Comparison of ENCODE assay signal across 23 mouse cellular contexts in the genomic region with DNA sequence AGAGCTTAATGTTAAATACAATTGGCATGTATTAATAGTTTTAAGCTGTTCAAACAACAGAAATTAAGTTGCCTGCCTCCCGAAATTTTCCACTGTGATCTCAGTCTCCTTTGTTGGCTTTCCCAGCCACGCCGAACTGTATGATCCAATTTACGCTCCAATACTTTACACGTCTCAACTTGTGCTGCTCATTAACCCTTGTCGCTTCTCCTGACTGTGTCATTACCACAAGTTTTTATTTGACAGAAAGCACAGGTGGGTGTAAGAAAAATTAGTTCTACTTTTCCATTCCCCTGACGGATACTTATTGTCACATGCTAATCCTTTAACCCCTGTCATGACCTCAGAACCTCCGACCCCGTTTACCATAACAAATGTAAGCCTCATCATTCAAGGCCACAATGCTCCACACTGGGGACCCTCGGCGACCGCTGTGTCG. TPM values are rescaled to one million over a fixed set of nuclear protein-coding genes. Genes with fewer than 3 reads are reported as not detected.
DNase-seq lines count a peak whose midpoint lies in the region; ATAC-seq and TF ChIP-seq lines count a peak whose summit lies in the region.
"Had no signal": no experiment of that assay in that cellular context is flagged by ENCODE, and none has a peak within 500 bp of the region (broad histone marks: within the 10 kb centered on the region; RNA-seq: fewer than 3 reads in every experiment).

No protein-coding gene starts in this region.

- peaks cover 3% of the 10 kb centered on the region; the same call in 1 of the 2 replicates for H3K4me1 ChIP-seq in forebrain, embryonic 11.5 days (replicated peaks; ENCODE audit: control insufficient read depth, insufficient read depth, low read length)
- H3K4me1 ChIP-seq in forebrain, embryonic 15.5 days = peaks cover 8% of the 10 kb centered on the region
- peaks cover 49% of the 10 kb centered on the region for H3K4me1 ChIP-seq in midbrain, embryonic 10.5 days
- H3K4me1 ChIP-seq in midbrain, embryonic 15.5 days = peaks cover 3% of the 10 kb centered on the region; the same call in 1 of the 2 replicates
- H3K4me1 ChIP-seq in midbrain, embryonic 14.5 days (ENCODE audit: control insufficient read depth, insufficient read depth, low read length) = peaks cover 18% of the 10 kb centered on the region
- no peaks in the 10 kb centered on the region for H3K4me1 ChIP-seq in kidney, adult 2 months (ENCODE audit: control insufficient read depth, insufficient read depth, low read length)
- H3K4me1 ChIP-seq: embryonic facial prominence, embryonic 13.5 days; intestine, embryonic 15.5 days had no signal

- TF ChIP-seq CTCF in kidney, adult 2 months (conservative IDR thresholded peaks at IDR 0.05; ENCODE audit: insufficient read depth, insufficient read length, low read depth, low read length) = no peak

- H3K4me3 ChIP-seq in forebrain, embryonic 11.5 days (ENCODE audit: low read depth, low read length) = no peak overlapping the region
- H3K4me3 ChIP-seq in forebrain, embryonic 15.5 days = no peak overlapping the region
- peak overlapping the region; percentile 31; the same call in 1 of the 2 replicates for H3K4me3 ChIP-seq in midbrain, embryonic 10.5 days
- H3K4me3 ChIP-seq in midbrain, embryonic 15.5 days = no peak overlapping the region
- no peak overlapping the region for H3K4me3 ChIP-seq in midbrain, embryonic 14.5 days (replicated peaks; ENCODE audit: low read depth, low read length)
- no peak overlapping the region for H3K4me3 ChIP-seq in kidney, adult 2 months (ENCODE audit: insufficient read depth, low read depth, low read length)
- H3K4me3 ChIP-seq: embryonic facial prominence, embryonic 13.5 days; intestine, embryonic 15.5 days; layer of hippocampus, adult 2 months had no signal

- H3K9me3 ChIP-seq in forebrain, embryonic 11.5 days (ENCODE audit: control insufficient read depth, low read length) = no peaks in the 10 kb centered on the region
- no peaks in the 10 kb centered on the region for H3K9me3 ChIP-seq in forebrain, embryonic 15.5 days
- H3K9me3 ChIP-seq in midbrain, embryonic 10.5 days (replicated peaks) = no peaks in the 10 kb centered on the region
- H3K9me3 ChIP-seq in midbrain, embryonic 15.5 days = no peaks in the 10 kb centered on the region
- H3K9me3 ChIP-seq in midbrain, embryonic 14.5 days (ENCODE audit: control insufficient read depth, low read length) = no peaks in the 10 kb centered on the region
- H3K9me3 ChIP-seq: embryonic facial prominence, embryonic 13.5 days; intestine, embryonic 15.5 days had no signal

- no peak for TF ChIP-seq POLR2A in kidney, adult 2 months (IDR thresholded peaks at IDR 0.05; ENCODE audit: low read depth, low read length)

- H3K4me2 ChIP-seq in forebrain, embryonic 11.5 days (ENCODE audit: low read depth, low read length, severe bottlenecking) = no peak overlapping the region
- no peak overlapping the region for H3K4me2 ChIP-seq in forebrain, embryonic 15.5 days (replicated peaks)
- H3K4me2 ChIP-seq in midbrain, embryonic 15.5 days = no peak overlapping the region
- peak overlapping the region; percentile 17; the same call in 1 of the 2 replicates for H3K4me2 ChIP-seq in midbrain, embryonic 14.5 days (ENCODE audit: low read length)
- H3K4me2 ChIP-seq: embryonic facial prominence, embryonic 13.5 days; intestine, embryonic 15.5 days; liver, embryonic 11.5 days had no signal

- 0 out of 2 replicates have a peak, but pooled peaks cover 2% of the 10 kb centered on the region for H3K36me3 ChIP-seq in forebrain, embryonic 11.5 days (ENCODE audit: control insufficient read depth, insufficient read depth, low read length)
- H3K36me3 ChIP-seq in forebrain, embryonic 15.5 days = no peaks in the 10 kb centered on the region
- H3K36me3 ChIP-seq in midbrain, embryonic 10.5 days = peaks cover 4% of the 10 kb centered on the region; the same call in 1 of the 2 replicates
- 0 out of 2 replicates have a peak, but pooled peaks cover 3% of the 10 kb centered on the region for H3K36me3 ChIP-seq in midbrain, embryonic 15.5 days (replicated peaks)
- H3K36me3 ChIP-seq in midbrain, embryonic 14.5 days (ENCODE audit: control insufficient read depth, insufficient read depth, low read length) = 0 out of 2 replicates have a peak, but pooled peaks cover 3% of the 10 kb centered on the region
- no peaks in the 10 kb centered on the region for H3K36me3 ChIP-seq in kidney, adult 2 months (ENCODE audit: control insufficient read depth, insufficient read depth, low read length)
- H3K36me3 ChIP-seq: embryonic facial prominence, embryonic 13.5 days; intestine, embryonic 15.5 days had no signal

- H3K27me3 ChIP-seq in forebrain, embryonic 11.5 days (ENCODE audit: control insufficient read depth, insufficient read depth, low read length) = peaks cover 5% of the 10 kb centered on the region; the same call in 1 of the 2 replicates
- H3K27me3 ChIP-seq in forebrain, embryonic 15.5 days = no peaks in the 10 kb centered on the region
- peaks cover 87% of the 10 kb centered on the region for H3K27me3 ChIP-seq in midbrain, embryonic 10.5 days (ENCODE audit: low read depth, poor library complexity, severe bottlenecking)
- H3K27me3 ChIP-seq in midbrain, embryonic 15.5 days (replicated peaks) = peaks cover 60% of the 10 kb centered on the region
- peaks cover 67% of the 10 kb centered on the region for H3K27me3 ChIP-seq in midbrain, embryonic 14.5 days (ENCODE audit: control insufficient read depth, insufficient read depth, low read length)
- H3K27me3 ChIP-seq in kidney, adult 2 months (replicated peaks; ENCODE audit: control insufficient read depth, insufficient read depth, low read length) = no peaks in the 10 kb centered on the region
- H3K27me3 ChIP-seq: intestine, embryonic 15.5 days had no signal

- peak; percentile 71 for ATAC-seq in forebrain, embryonic 11.5 days (replicated peaks; ENCODE audit: low FRiP score)
- no peak for ATAC-seq in forebrain, embryonic 15.5 days (replicated peaks)
- ATAC-seq in midbrain, embryonic 15.5 days (replicated peaks) = no peak; the same call in 1 of the 2 replicates
- peak; percentile 83; the same call in 1 of the 2 replicates for ATAC-seq in midbrain, embryonic 14.5 days (ENCODE audit: low FRiP score, low TSS enrichment)
- ATAC-seq: intestine, embryonic 15.5 days had no signal

- WGBS in forebrain, embryonic 11.5 days = 12% methylated on average over 13 of the region's 13 CpGs
- WGBS in forebrain, embryonic 15.5 days = 13% methylated on average over 13 of the region's 13 CpGs
- 9% methylated on average over 13 of the region's 13 CpGs for WGBS in midbrain, embryonic 10.5 days
- WGBS in midbrain, embryonic 15.5 days = 14% methylated on average over 13 of the region's 13 CpGs
- 6% methylated on average over 13 of the region's 13 CpGs for WGBS in midbrain, embryonic 14.5 days
- 73% methylated on average over 13 of the region's 13 CpGs for WGBS in kidney, adult 2 months

- no peak for DNase-seq in forebrain, embryonic 11.5 days (ENCODE audit: low spot score)
- DNase-seq in midbrain, embryonic 10.5 days (ENCODE audit: low spot score) = peak; percentile 79
- peak; percentile 62 for DNase-seq in midbrain, embryonic 14.5 days
- DNase-seq in layer of hippocampus, adult 18-20 months (ENCODE audit: low spot score in 2 of 2) = no peak
- no peak for DNase-seq in kidney, adult 2 months
- no peak for DNase-seq in adrenal gland, postnatal 10 days
- DNase-seq: cerebellum, postnatal 10 days; heart, postnatal 4 days; lung, adult 2 months; lung, postnatal 4 days; right cerebral cortex, adult 18-20 months; thymus, postnatal 25 days had no signal

- no peak overlapping the region for H3K27ac ChIP-seq in forebrain, embryonic 11.5 days (ENCODE audit: low read depth, low read length)
- H3K27ac ChIP-seq in forebrain, embryonic 15.5 days (replicated peaks) = no peak overlapping the region
- H3K27ac ChIP-seq in midbrain, embryonic 10.5 days (replicated peaks) = peak overlapping the region; percentile 82
- H3K27ac ChIP-seq in midbrain, embryonic 15.5 days = no peak overlapping the region
- no peak overlapping the region for H3K27ac ChIP-seq in midbrain, embryonic 14.5 days (replicated peaks; ENCODE audit: low read depth, low read length)
- no peak overlapping the region for H3K27ac ChIP-seq in kidney, adult 2 months (ENCODE audit: insufficient read depth, low read depth, low read length)
- H3K27ac ChIP-seq: embryonic facial prominence, embryonic 13.5 days; intestine, embryonic 15.5 days; kidney, postnatal 0 days; layer of hippocampus, adult 2 months; stomach, postnatal 0 days had no signal

- H3K9ac ChIP-seq in forebrain, embryonic 11.5 days (ENCODE audit: low read length) = no peak overlapping the region
- no peak overlapping the region for H3K9ac ChIP-seq in forebrain, embryonic 15.5 days (replicated peaks)
- H3K9ac ChIP-seq in midbrain, embryonic 15.5 days = no peak overlapping the region
- H3K9ac ChIP-seq in midbrain, embryonic 14.5 days (replicated peaks; ENCODE audit: low read length) = no peak overlapping the region
- H3K9ac ChIP-seq: embryonic facial prominence, embryonic 13.5 days; intestine, embryonic 15.5 days had no signal

RNA-seq across cellular contexts. Expression of gene Shisa3, which starts 49.2 kb away (rescaled TPM):
- polyA plus RNA-seq in forebrain, embryonic 11.5 days (2014; fragmentation: Nextera tagmentation; extraction: Ambion mirVana) = 0.76 and 0.95 TPM in 2 replicates
- polyA plus RNA-seq in forebrain, embryonic 15.5 days (2015; fragmentation: Nextera tagmentation; extraction: Ambion mirVana) = 0.36 and 0.70 TPM in 2 replicates
- 16.2 and 30.1 TPM in 2 replicates for polyA plus RNA-seq in midbrain, embryonic 10.5 days (2016; fragmentation: Nextera tagmentation; extraction: Ambion mirVana)
- 34.4 and 37.2 TPM in 2 replicates for polyA plus RNA-seq in midbrain, embryonic 15.5 days (2015; fragmentation: Nextera tagmentation; extraction: Ambion mirVana)
- polyA plus RNA-seq in midbrain, embryonic 14.5 days (2014; fragmentation: Nextera tagmentation; extraction: Ambion mirVana) = 24.7 and 32.7 TPM in 2 replicates
- 1 to 10 TPM; 1.1 to 1.3 TPM for total RNA-seq in layer of hippocampus, adult 18-20 months (2021)
- polyA plus RNA-seq in kidney, adult 2 months (2012; rRNA removed) = 11.4 and 12.4 TPM in 2 replicates
- 1 to 10 TPM; 2.7 to 4.0 TPM for total RNA-seq in adrenal gland, postnatal 10 days (2021)
- total RNA-seq: granulocyte monocyte progenitor cell, adult 5-6 weeks; MEL; monocyte, adult 5-6 weeks had no signal

Comparison
In these comparisons a context has a peak if more than half of its experiments do, and no peak if none do; other contexts are left out.
1. ATAC-seq: peak in forebrain, embryonic 11.5 days (single experiment) and midbrain, embryonic 14.5 days (single experiment); none in forebrain, embryonic 15.5 days (single experiment) and midbrain, embryonic 15.5 days (single experiment).
2. DNase-seq: peak in midbrain, embryonic 10.5 days (single experiment) and midbrain, embryonic 14.5 days (single experiment); none in forebrain, embryonic 11.5 days (single experiment), layer of hippocampus, adult 18-20 months (0 of 2), kidney, adult 2 months (single experiment) and adrenal gland, postnatal 10 days (single experiment).